Mouse (Mus musculus) cerebellum, adult 2 months (tissue): ENCODE data around the gene Sod1. TPM values are rescaled to one million over a fixed set of nuclear protein-coding genes. Genes with fewer than 3 reads are reported as not detected.

Source experiments
- DNase-seq, 2 experiments: peaks; one replicate each; pipeline ENCODE4 v3.0.0; 2021
- H3K27ac ChIP-seq: fragments of 200-500 bp; 2 replicates; pipeline ENCODE4 v1.5.1; 2012; ENCODE audit warnings: low read length, control low read depth, inconsistent platforms; ENCODE audit not compliant: insufficient read depth
- H3K27me3 ChIP-seq: fragments of 200-500 bp; 2 replicates; pipeline ENCODE4 v1.6.1; 2012; ENCODE audit warnings: inconsistent platforms, mild to moderate bottlenecking, low read length, moderate library complexity; ENCODE audit not compliant: control insufficient read depth, insufficient read depth
- H3K4me1 ChIP-seq: fragments of 200-500 bp; 2 replicates; pipeline ENCODE4 v1.6.1; 2011; ENCODE audit warnings: low read length; ENCODE audit not compliant: control insufficient read depth, insufficient read depth
- H3K4me3 ChIP-seq: fragments of 200-500 bp; replicated peaks from 2 replicates; pipeline ENCODE3; 2011; ENCODE audit warnings: mild to moderate bottlenecking, low read depth, low read length, control low read depth; ENCODE audit not compliant: insufficient read depth
- CTCF ChIP-seq: fragments of 200-500 bp; IDR thresholded peaks from 2 replicates; pipeline ENCODE4 v1.5.1; 2011; ENCODE audit warnings: low read depth, mild to moderate bottlenecking, control low read depth, low read length, moderate library complexity, borderline replicate concordance; ENCODE audit not compliant: insufficient read depth
- POLR2A ChIP-seq: fragments of 200-500 bp; IDR thresholded peaks from 2 replicates; pipeline ENCODE4 v1.6.1; 2011; ENCODE audit warnings: low read length, control low read depth, borderline replicate concordance; ENCODE audit not compliant: insufficient read depth
- WGBS: fragments of 180-500 bp; shearing (Covaris S2); methylation state at CpG from one replicate; pipeline ENCODE4 v1.1.7; 2018; 5-methylcytosine and 5-hydroxymethylcytosine counted together
- polyA plus RNA-seq: library from polyadenylated mRNA; depleted of rRNA; stranded (reverse); fragments of >200 nt; gene quantifications from 2 replicates; pipeline ENCODE4 v1.2.3, GENCODE M21; 2012

Gene Sod1
- polyA plus RNA-seq, 1 experiment: 752 TPM

DNA sequence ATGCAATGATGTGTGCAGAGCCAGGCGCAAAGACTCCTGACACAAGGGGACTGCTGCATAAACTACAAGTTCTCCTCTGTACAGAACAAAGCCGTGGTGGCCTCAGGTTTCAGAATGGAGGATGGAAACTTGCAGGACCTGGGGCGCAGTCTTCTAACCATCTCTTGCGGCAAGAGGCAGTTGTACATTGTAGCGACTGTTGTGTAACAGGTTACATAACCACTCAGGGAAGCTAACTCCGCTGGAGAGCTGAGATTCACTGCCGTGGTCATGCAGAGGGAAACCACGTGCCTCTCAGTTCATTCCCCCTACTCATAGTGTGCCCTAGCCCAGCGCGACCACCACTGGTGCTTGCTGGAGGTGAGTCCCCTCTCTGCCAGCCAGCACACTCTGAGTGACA, 21.4 kb upstream of the Sod1 start:
- WGBS: 89% methylated on average over 10 of the region's 10 CpGs
- no peak overlapping the region for H3K4me3 ChIP-seq

DNA sequence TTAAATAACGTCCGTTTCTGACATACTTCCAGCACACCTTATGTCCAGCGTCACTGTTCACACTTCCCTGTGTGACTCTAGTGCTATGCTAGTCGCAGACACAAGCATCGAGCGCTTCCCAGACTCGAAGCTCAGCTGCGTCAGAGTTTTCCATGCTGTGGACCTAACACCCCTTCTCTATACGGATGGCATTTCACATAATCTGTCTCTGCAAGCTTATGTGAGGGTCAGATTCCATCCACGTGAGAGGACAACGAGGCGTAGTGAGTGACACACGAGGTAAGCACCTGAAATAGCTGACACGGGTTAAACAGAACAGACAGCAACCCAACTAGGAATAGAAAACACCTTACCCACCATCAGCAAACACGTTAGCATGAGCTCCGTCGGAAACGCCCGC, 18.4 kb upstream of the Sod1 start:
- H3K27ac ChIP-seq: no peak overlapping the region
- no peak for DNase-seq
- no peak for TF ChIP-seq POLR2A
- no peak for TF ChIP-seq CTCF
- WGBS: 73% methylated on average over 19 of the region's 19 CpGs
- no peaks in the 10 kb centered on the region for H3K4me1 ChIP-seq
- H3K27me3 ChIP-seq: no peaks in the 10 kb centered on the region
- H3K4me3 ChIP-seq: no peak overlapping the region

More for the DNA sequence above, 21.4 kb upstream of the Sod1 start:
- DNase-seq: no peak
- Histone ChIP-seq H3K4me1 (no peaks in the 10 kb centered on the region), H3K27me3 (no peaks in the 10 kb centered on the region), H3K27ac (no peak overlapping the region)
- TF ChIP-seq POLR2A (no peak), CTCF (no peak)

DNA sequence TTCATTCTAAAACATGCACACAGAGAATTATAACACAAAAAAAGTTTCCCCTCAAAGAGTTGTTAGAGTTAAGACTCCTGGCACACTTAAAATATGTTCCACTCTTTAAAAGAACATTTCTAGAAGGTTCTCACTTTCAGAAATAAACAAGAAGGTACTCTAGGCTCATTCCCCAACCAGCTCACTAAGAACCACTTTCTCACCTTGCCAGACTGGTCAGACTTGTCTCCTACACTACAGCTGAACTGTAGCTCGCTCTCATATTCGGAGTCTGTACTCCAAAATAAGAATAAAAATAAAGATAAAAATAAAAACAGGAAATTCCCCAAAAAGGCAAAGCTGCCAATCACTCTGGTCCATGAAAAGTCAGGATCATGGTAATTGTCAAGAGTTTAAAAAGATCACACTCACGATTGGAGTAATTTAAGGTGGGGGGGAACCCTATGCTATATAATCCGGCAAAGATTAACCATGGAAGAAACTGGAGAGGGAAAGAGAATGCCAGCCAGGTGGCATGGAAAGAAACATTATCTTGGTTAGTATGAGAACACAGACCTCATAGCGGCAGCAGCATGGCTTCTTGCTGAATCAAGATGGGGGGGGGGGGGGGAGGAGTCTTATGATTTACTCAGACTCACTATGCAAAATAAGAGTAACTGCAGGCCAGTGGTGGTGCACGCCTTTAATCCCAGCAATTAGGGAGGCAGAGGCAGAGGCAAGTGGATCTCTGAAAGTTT, 17.2 kb upstream of the Sod1 start:
- WGBS: 84% methylated on average over 6 of the region's 6 CpGs
- Histone ChIP-seq H3K4me3 (no peak overlapping the region), H3K4me1 (no peaks in the 10 kb centered on the region), H3K27ac (no peak overlapping the region), H3K27me3 (no peaks in the 10 kb centered on the region)
- TF ChIP-seq CTCF (no peak), POLR2A (no peak)
- no peak for DNase-seq

DNA sequence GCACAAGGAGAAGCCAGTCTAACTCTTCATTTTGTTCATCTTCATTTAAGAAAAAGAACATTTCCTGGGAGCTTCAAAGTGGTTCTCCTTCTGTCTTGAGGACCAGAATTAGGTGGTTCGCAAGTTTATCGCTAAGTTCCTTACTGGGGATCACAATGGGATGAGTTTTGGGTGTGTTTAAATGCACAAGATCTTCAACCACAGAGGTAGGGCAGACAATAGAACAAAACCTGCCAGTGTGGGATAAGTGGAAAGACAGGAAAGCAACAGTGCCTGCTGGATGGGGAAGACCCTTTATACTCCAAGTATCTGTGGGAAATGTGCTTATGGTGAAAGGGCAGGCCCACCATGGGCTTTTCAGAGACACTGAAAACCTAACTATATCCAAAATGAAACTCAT, 15.7 kb upstream of the Sod1 start:
- H3K4me1 ChIP-seq: no peaks in the 10 kb centered on the region
- DNase-seq: no peak
- 98% methylated on average over 2 of the region's 2 CpGs for WGBS
- H3K27ac ChIP-seq: no peak overlapping the region
- H3K27me3 ChIP-seq: no peaks in the 10 kb centered on the region
- no peak overlapping the region for H3K4me3 ChIP-seq
- TF ChIP-seq POLR2A: no peak

DNA sequence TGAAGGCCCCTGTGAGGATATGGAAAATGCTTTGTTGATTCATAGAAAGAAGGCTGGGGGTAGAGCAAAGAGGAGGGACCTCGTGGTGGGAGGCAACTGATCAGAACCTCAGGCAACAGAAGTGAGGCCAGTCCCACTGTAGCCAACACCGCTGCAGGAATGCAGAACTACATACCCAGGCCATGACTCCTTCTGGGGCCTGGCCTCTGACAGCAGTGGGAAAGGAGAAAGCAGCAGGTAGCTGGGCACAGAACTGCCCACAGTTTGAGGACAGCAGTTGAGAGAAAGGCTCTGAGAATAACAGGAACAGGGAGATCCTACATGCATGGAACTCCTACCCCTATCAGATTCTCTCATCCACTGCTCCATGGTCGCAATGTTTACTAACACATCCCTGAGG, 11.6 kb upstream of the Sod1 start:
- TF ChIP-seq CTCF (no peak), POLR2A (no peak)

DNA sequence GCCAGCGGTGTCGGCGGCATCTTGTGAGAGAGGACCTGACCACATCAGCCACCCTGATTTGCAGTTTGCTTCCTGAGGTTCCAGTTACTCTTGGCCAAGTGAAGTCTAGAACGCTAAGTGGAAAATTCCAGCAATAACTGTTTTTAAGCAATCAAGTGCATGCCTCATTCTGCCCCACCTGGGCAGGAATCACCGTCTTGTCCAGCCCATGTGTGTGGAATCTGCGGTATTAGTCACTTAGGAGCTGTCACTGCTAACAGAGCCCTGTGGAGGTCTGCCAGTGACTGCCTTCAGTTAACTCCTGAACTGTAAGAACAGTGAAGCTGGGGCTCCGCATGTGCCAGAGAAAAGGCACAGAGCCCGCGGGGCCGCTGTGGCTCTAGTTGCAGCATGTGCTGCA, 9.8 kb upstream of the Sod1 start:
- DNase-seq: no peak
- H3K27me3 ChIP-seq: no peaks in the 10 kb centered on the region; the same call in 1 of the 2 replicates
- no peaks in the 10 kb centered on the region for H3K4me1 ChIP-seq
- 72% methylated on average over 10 of the region's 10 CpGs for WGBS
- TF ChIP-seq CTCF: no peak
- no peak for TF ChIP-seq POLR2A
- H3K4me3 ChIP-seq: no peak overlapping the region
- no peak overlapping the region for H3K27ac ChIP-seq

More for the DNA sequence above, 11.6 kb upstream of the Sod1 start:
- DNase-seq: no peak
- H3K27ac ChIP-seq: no peak overlapping the region
- no peak overlapping the region for H3K4me3 ChIP-seq
- WGBS: 83% methylated on average over 3 of the region's 3 CpGs
- no peaks in the 10 kb centered on the region; the same call in 1 of the 2 replicates for H3K27me3 ChIP-seq
- H3K4me1 ChIP-seq: no peaks in the 10 kb centered on the region

DNA sequence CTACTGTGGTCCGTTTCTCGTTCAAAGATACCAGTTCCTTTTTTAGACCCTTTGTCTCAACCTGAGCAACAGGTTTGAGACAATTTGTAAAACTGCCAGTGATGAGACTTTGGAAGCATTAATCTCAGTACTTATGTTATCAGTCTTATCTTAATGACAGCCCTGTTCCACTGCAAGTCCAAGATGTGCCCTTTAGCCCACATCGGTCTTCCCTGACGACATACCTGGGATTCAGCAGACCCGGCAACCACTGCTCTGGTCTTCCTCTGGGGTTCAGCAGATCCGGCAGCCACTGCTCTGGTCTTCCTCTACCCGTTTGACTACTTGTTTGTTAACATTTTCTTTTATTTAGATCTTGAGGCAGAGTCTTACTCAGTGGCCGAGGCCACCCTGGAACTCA, 8.8 kb upstream of the Sod1 start:
- no peaks in the 10 kb centered on the region for H3K4me1 ChIP-seq
- no peak for DNase-seq
- H3K4me3 ChIP-seq: no peak overlapping the region
- H3K27me3 ChIP-seq: no peaks in the 10 kb centered on the region; the same call in 1 of the 2 replicates
- H3K27ac ChIP-seq: no peak overlapping the region
- WGBS: 86% methylated on average over 8 of the region's 8 CpGs
- no peak for TF ChIP-seq POLR2A
- no peak for TF ChIP-seq CTCF

DNA sequence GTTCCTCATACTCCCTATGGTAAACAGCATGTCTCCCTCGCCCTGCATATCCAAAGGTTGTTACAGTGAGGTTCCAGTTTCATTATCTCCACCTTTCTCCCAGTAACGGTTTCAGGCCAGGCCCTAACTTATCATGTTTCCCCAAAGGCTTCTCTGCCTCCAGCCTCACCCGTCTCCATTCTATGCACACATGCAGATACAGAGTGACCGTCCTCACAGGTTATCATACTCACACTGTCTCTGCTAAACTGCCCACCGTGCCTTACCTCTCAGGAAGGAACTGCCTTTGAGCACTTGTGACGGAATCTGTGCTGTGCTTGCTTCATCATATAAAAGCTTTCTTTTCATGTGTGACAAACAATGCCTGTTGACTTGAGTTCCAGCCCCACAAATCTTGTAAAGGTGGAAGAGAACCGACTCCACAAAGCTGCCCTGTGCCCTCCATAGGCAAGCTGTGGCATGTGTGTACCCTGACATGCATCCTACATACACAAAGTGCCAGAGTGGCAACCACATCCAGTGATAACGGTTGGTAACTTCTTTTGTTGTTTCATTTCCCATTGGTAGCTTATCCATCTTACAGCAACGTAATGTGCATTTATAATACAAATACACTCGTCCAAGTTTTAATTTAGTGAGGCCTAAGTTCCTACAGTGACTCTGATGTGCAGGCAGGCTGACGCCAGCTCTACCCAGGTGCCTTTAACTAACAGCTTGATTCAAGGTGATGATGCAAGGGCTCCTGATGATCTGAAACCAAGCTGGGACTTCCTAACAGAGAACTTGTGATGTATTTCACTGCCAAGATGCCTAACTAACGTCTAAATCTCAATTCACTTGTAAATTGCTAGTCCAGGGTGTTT, 6.8 kb upstream of the Sod1 start:
- Histone ChIP-seq H3K27ac (no peak overlapping the region), H3K27me3 (no peaks in the 10 kb centered on the region; the same call in 1 of the 2 replicates), H3K4me1 (no peaks in the 10 kb centered on the region), H3K4me3 (no peak overlapping the region)
- TF ChIP-seq CTCF (no peak), POLR2A (no peak)
- 84% methylated on average over 12 of the region's 12 CpGs for WGBS
- DNase-seq: no peak
